Mouse (Mus musculus) lung, postnatal 36 days (tissue): ENCODE measurements around the gene Dolk.
A peak's percentile ranks its signal among the peaks of the same experiment; 100 is the strongest.

Experiments
- DNase-seq: peaks from one replicate; pipeline ENCODE4 v3.0.0; 2022; ENCODE audit warnings: mixed read lengths

Gene Dolk

GRCm38 (mm10) chr2:30247681-30248080 is 38.5 kb downstream of the Dolk start:
- no peak for DNase-seq

GRCm38 (mm10) chr2:30247036-30247435 is 39.1 kb downstream of the Dolk start:
- DNase-seq, result no peak

- DNase-seq, result no peak
These were observed 41.4 kb downstream of the Dolk start for GRCm38 (mm10) chr2:30244595-30245178.

GRCm38 (mm10) chr2:30243391-30243790 is 42.7 kb downstream of the Dolk start:
- no peak for DNase-seq

- peak; percentile 92 for DNase-seq
These were observed 43.6 kb downstream of the Dolk start for GRCm38 (mm10) chr2:30242509-30242908.

GRCm38 (mm10) chr2:30240267-30240666 is 45.9 kb downstream of the Dolk start, which contains the start of gene Gm28035:
Gene Gm28035 (plus strand): TSS chr2:30240567.
- no peak for DNase-seq

GRCm38 (mm10) chr2:30239777-30240176 is 46.4 kb downstream of the Dolk start:
- peak; percentile 83 for DNase-seq

- DNase-seq, result no peak
These were observed 47.1 kb downstream of the Dolk start for GRCm38 (mm10) chr2:30238906-30239465.

GRCm38 (mm10) chr2:30237881-30238280 is 48.3 kb downstream of the Dolk start:
- DNase-seq, result peak; percentile 64

GRCm38 (mm10) chr2:30237199-30237880 is 48.8 kb downstream of the Dolk start, which contains the start of gene Lrrc8a:
Gene Lrrc8a (plus strand): TSS chr2:30237715.
- peak; percentile 100 for DNase-seq

GRCm38 (mm10) chr2:30236426-30237198 is 49.5 kb downstream of the Dolk start:
- DNase-seq, result no peak

GRCm38 (mm10) chr2:30235593-30235992 is 50.5 kb downstream of the Dolk start:
- no peak for DNase-seq
